Mouse (Mus musculus): Measurements from ENCODE around the gene Akt3. TPM values are rescaled to one million over a fixed set of nuclear protein-coding genes. Genes with fewer than 3 reads are reported as not detected.

Gene Akt3
- polyA plus RNA-seq, 1 experiment = 6.4 TPM

- peaks cover 2% of the 10 kb centered on the region; the same call in 1 of the 2 replicates for H3K4me1 ChIP-seq (ENCODE audit: control insufficient read depth, insufficient read depth, insufficient read length)
- WGBS = 67% methylated on average over 6 of the region's 6 CpGs
- no peaks in the 10 kb centered on the region for H3K27me3 ChIP-seq (ENCODE audit: control insufficient read depth, insufficient read depth, low read length)
- no peak for DNase-seq (ENCODE audit: low read depth in 1 of 2, low spot score in 2 of 2)
- no peak overlapping the region for H3K4me3 ChIP-seq (ENCODE audit: extremely low read depth, insufficient read depth, insufficient read length)
- TF ChIP-seq CTCF (IDR thresholded peaks at IDR 0.05; ENCODE audit: extremely low read depth, insufficient read depth, insufficient read length, insufficient replicate concordance) = no peak
- no peak for TF ChIP-seq POLR2A (IDR thresholded peaks at IDR 0.05; ENCODE audit: low read depth, low read length)
- H3K36me3 ChIP-seq (ENCODE audit: control insufficient read depth, insufficient read depth, low read length) = no peaks in the 10 kb centered on the region; the same call in 1 of the 2 replicates
- no peak overlapping the region for H3K27ac ChIP-seq (ENCODE audit: insufficient read depth, low read length)
Measured at GRCm38 (mm10) chr1:176973356-176974088, 284.5 kb downstream of the Akt3 start.

GRCm38 (mm10) chr1:176971479-176971797, 286.6 kb downstream of the Akt3 start:
- DNase-seq (ENCODE audit: low read depth in 1 of 2, low spot score in 2 of 2) = no peak
- WGBS = 63% methylated on average over 4 of the region's 4 CpGs
- TF ChIP-seq POLR2A (IDR thresholded peaks at IDR 0.05; ENCODE audit: low read depth, low read length) = no peak
- TF ChIP-seq CTCF (IDR thresholded peaks at IDR 0.05; ENCODE audit: extremely low read depth, insufficient read depth, insufficient read length, insufficient replicate concordance) = no peak
- peaks cover 2% of the 10 kb centered on the region; the same call in 1 of the 2 replicates for H3K4me1 ChIP-seq (ENCODE audit: control insufficient read depth, insufficient read depth, insufficient read length)
- H3K27ac ChIP-seq (ENCODE audit: insufficient read depth, low read length) = no peak overlapping the region
- no peaks in the 10 kb centered on the region for H3K27me3 ChIP-seq (ENCODE audit: control insufficient read depth, insufficient read depth, low read length)
- H3K4me3 ChIP-seq (ENCODE audit: extremely low read depth, insufficient read depth, insufficient read length) = no peak overlapping the region
- no peaks in the 10 kb centered on the region; the same call in 1 of the 2 replicates for H3K36me3 ChIP-seq (ENCODE audit: control insufficient read depth, insufficient read depth, low read length)

GRCm38 (mm10) chr1:176970635-176971478, 287.1 kb downstream of the Akt3 start:
- H3K27ac ChIP-seq (ENCODE audit: insufficient read depth, low read length) = no peak overlapping the region
- DNase-seq (ENCODE audit: low read depth in 1 of 2, low spot score in 2 of 2) = no peak
- peaks cover 2% of the 10 kb centered on the region; the same call in 1 of the 2 replicates for H3K4me1 ChIP-seq (ENCODE audit: control insufficient read depth, insufficient read depth, insufficient read length)
- H3K4me3 ChIP-seq (ENCODE audit: extremely low read depth, insufficient read depth, insufficient read length) = no peak overlapping the region
- no peaks in the 10 kb centered on the region; the same call in 1 of the 2 replicates for H3K36me3 ChIP-seq (ENCODE audit: control insufficient read depth, insufficient read depth, low read length)
- 90% methylated on average over 16 of the region's 16 CpGs for WGBS
- H3K27me3 ChIP-seq (ENCODE audit: control insufficient read depth, insufficient read depth, low read length) = no peaks in the 10 kb centered on the region
- TF ChIP-seq CTCF (IDR thresholded peaks at IDR 0.05; ENCODE audit: extremely low read depth, insufficient read depth, insufficient read length, insufficient replicate concordance) (no peak), POLR2A (IDR thresholded peaks at IDR 0.05; ENCODE audit: low read depth, low read length) (no peak)

Other genes starting within 250 kb of the Akt3 start
- gene Zbtb18, start 184.1 kb upstream of the Akt3 start, polyA plus RNA-seq (2012; rRNA removed) = 18.1 and 19.9 TPM in 2 replicates

Data from spleen, adult 2 months (tissue).